Mouse (Mus musculus): Measurements from ENCODE around the gene Serpinb11. TPM values are rescaled to one million over a fixed set of nuclear protein-coding genes. Genes with fewer than 3 reads are reported as not detected.

Serpinb11 gene
- polyA plus RNA-seq (2012; rRNA removed; ENCODE audit: low replicate concordance): not detected in 2 replicates

DNA sequence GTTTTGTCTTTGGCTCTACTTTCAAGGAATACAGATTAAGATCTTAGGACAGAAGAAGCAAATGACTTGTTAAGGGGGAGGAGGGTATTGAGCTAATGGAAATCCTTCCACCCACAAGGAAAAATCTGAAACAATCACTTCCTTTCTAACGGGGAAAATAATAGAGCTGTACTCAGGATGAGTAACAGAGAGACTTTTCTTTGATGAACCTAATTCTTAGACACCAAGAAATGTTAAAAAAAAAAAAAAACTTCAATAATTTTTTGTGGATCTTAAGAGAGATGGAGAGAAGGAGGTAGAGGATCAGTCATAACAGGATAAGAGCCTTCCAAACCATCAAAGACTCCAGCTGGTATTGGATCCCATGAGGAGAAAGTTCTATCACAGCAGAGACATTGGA, at the start of gene Serpinb11:
Serpinb11 (plus strand) TSS at position 301 of the 400 bp plus-strand sequence.

GRCm38 (mm10) chr1:107399355-107399754, 38.4 kb downstream of the Serpinb11 start, which contains the start of gene Serpinb7:
Gene Serpinb7 (plus strand): TSS chr1:107399655.

Other genes starting within 250 kb of the Serpinb11 start
- not detected in 2 replicates for gene Serpinb3b, start 82.8 kb upstream of the Serpinb11 start, polyA plus RNA-seq (2012; rRNA removed; ENCODE audit: low replicate concordance)
- gene Serpinb3c, start 82.8 kb upstream of the Serpinb11 start, polyA plus RNA-seq (2012; rRNA removed; ENCODE audit: low replicate concordance): not detected in 2 replicates
- not detected in 2 replicates for gene Serpinb7, start 38.5 kb downstream of the Serpinb11 start, polyA plus RNA-seq (2012; rRNA removed; ENCODE audit: low replicate concordance)
- gene Serpinb2, start 150.2 kb downstream of the Serpinb11 start, polyA plus RNA-seq (2012; rRNA removed; ENCODE audit: low replicate concordance): 0.05 TPM in 1 of 2 replicates, not detected in the other
- 0.09 and 0.22 TPM in 2 replicates for gene Serpinb8, start 228.8 kb downstream of the Serpinb11 start, polyA plus RNA-seq (2012; rRNA removed; ENCODE audit: low replicate concordance)